Mouse (Mus musculus): ENCODE data around the gene Ipo7. TPM values are rescaled to one million over a fixed set of nuclear protein-coding genes. Genes with fewer than 3 reads are reported as not detected.

The Ipo7 gene
- polyA plus RNA-seq, 1 experiment from 2014 or later: 43.6 TPM

- Histone ChIP-seq H3K27me3 (replicated peaks) (no peaks in the 10 kb centered on the region), H3K36me3 (peaks cover 75% of the 10 kb centered on the region), H3K4me2 (no peak overlapping the region), H3K4me1 (no peaks in the 10 kb centered on the region), H3K9ac (replicated peaks) (no peak overlapping the region), H3K4me3 (replicated peaks) (no peak overlapping the region), H3K27ac (replicated peaks) (0 out of 2 replicates have a peak overlapping the region, but pooled peaks have one; percentile 25), H3K9me3 (replicated peaks) (no peaks in the 10 kb centered on the region)
- peak; percentile 41; the same call in 1 of the 2 replicates for ATAC-seq (ENCODE audit: low FRiP score)
- WGBS: 65% methylated on average over 13 of the region's 13 CpGs
Measured at GRCm38 (mm10) chr7:110083386-110084165, 65.5 kb downstream of the Ipo7 start.

DNA sequence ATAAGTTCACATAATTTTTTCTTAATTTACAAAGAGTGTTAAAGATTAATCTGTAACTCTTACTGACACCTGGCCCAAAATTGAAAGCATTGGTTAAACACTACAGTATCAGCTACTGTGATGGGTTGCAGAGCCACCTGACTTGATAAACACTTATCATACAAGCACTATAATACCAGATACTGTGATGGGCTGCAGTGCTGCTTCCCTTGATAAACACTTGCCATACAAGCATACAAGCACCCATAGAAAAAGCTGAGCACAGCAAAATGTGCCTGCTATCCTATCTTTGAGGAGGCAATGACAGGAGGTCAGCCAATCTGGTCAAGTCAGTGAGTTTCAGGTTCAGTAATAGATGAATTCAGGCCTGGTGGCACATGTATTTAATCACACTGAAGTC lies 67.1 kb downstream of the Ipo7 start:
- Histone ChIP-seq H3K27ac (replicated peaks) (no peak overlapping the region), H3K4me1 (no peaks in the 10 kb centered on the region), H3K27me3 (replicated peaks) (no peaks in the 10 kb centered on the region), H3K4me3 (replicated peaks) (no peak overlapping the region), H3K36me3 (peaks cover 73% of the 10 kb centered on the region), H3K4me2 (no peak overlapping the region), H3K9me3 (replicated peaks) (no peaks in the 10 kb centered on the region), H3K9ac (replicated peaks) (no peak overlapping the region)
- no peak for ATAC-seq (ENCODE audit: low FRiP score)

DNA sequence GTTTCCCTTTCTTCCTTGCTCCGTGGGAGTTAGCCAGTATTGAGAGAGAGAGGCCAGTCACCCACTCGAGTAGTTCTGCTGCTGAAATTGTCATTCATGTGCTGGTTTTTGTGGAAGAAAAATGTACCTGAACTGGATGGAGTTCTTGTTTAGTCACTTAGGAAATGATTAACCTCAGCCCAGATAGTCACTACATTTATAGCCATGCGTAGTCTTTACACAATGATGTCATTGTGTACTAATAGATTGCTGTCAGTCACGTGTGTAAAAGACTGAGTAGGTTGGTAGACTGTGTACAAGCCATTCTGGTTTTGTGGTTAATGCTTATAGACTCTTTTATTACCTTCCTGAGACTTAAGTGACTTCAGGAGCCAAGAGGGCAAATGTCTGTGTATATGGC lies 69.8 kb downstream of the Ipo7 start:
- no peak overlapping the region for H3K27ac ChIP-seq (replicated peaks)
- H3K4me2 ChIP-seq: no peak overlapping the region
- peaks cover 68% of the 10 kb centered on the region for H3K36me3 ChIP-seq
- H3K4me1 ChIP-seq: no peaks in the 10 kb centered on the region
- no peak overlapping the region for H3K9ac ChIP-seq (replicated peaks)
- H3K27me3 ChIP-seq (replicated peaks): no peaks in the 10 kb centered on the region
- H3K4me3 ChIP-seq (replicated peaks): no peak overlapping the region
- no peaks in the 10 kb centered on the region for H3K9me3 ChIP-seq (replicated peaks)
- 74% methylated on average over 4 of the region's 4 CpGs for WGBS
- no peak for ATAC-seq (ENCODE audit: low FRiP score)

DNA sequence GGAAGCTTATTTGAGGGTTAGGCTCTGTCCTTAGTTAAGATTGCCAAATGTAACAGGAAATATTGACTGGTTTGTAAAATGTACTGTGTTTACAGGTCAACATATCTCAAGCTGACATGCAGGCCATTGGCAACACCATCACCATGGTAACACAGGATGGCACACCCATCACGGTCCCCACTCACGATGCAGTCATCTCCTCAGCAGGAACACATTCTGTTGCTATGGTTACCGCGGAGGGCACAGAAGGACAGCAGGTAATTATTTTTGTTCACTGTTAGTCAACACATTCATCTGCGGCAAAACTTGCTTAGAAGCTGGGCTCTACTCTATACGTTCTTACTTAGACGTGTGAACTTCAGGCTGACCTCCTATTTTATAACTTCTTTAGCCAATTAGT lies 73.6 kb downstream of the Ipo7 start:
- ATAC-seq (ENCODE audit: low FRiP score): peak; percentile 57; the same call in 1 of the 2 replicates
- no peak overlapping the region for H3K9ac ChIP-seq (replicated peaks)
- WGBS: 33% methylated on average over 7 of the region's 7 CpGs
- no peaks in the 10 kb centered on the region for H3K27me3 ChIP-seq (replicated peaks)
- no peaks in the 10 kb centered on the region for H3K9me3 ChIP-seq (replicated peaks)
- H3K4me2 ChIP-seq: no peak overlapping the region
- H3K36me3 ChIP-seq: peaks cover 68% of the 10 kb centered on the region
- no peak overlapping the region for H3K27ac ChIP-seq (replicated peaks)
- no peak overlapping the region for H3K4me3 ChIP-seq (replicated peaks)
- no peaks in the 10 kb centered on the region for H3K4me1 ChIP-seq

DNA sequence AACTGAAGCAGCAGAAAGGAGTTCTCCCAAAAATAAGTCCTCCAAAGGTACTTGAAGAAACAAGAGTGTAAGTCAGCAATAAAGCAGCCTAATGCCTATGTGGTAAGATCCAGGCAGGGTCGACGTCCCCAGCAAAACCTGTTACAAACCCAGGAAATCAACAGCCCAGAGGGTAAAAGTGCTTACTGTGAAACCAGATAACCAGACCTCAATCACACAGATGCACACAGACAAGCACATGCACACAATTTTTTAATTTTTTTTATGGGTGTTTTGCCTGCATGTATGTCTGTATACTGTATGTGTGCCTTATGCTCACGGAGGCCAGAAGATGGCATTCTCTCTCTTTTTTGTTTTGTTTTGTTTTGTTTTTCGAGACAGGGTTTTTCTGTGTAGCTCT lies 78.3 kb downstream of the Ipo7 start:
- H3K4me3 ChIP-seq (replicated peaks): no peak overlapping the region
- no peaks in the 10 kb centered on the region for H3K9me3 ChIP-seq (replicated peaks)
- no peaks in the 10 kb centered on the region for H3K27me3 ChIP-seq (replicated peaks)
- ATAC-seq (ENCODE audit: low FRiP score): no peak
- WGBS: 86% methylated on average over 4 of the region's 4 CpGs
- H3K4me1 ChIP-seq: no peaks in the 10 kb centered on the region
- H3K9ac ChIP-seq (replicated peaks): no peak overlapping the region
- H3K4me2 ChIP-seq: no peak overlapping the region
- peaks cover 41% of the 10 kb centered on the region for H3K36me3 ChIP-seq
- no peak overlapping the region for H3K27ac ChIP-seq (replicated peaks)

DNA sequence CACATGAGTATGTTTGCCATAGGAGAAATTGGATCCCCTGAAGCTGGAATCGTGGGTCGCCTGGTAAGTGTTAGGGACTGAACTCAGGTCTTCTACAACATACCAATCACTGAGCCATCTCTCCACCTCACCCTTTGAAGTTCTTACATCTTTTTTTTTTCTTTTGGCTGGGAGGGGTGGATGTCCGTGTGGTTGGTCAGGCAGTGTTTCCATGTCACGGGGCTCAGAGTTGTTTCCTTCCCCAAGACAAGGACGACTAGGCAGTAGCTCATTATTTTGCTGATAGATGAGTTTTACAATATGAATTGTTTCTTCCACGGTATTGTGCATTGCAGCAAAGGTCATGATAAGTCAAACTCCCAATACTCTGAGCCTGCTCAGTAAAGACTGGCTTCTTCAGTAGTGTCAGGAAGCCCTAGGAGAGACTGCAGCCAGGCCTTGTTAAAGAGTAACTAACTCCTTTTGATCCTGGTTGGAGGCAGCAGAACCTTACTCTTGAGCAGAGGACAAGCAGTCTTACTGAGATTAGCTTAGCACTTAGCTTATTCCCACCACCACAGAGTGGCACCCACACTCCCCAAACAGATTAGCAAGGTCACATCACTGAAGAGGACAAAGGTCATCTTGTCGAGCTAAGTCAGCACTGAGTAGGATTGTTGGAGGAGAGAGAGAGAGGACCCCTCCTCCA lies 79.2 kb downstream of the Ipo7 start:
- H3K4me3 ChIP-seq (replicated peaks): no peak overlapping the region
- no peak overlapping the region for H3K4me2 ChIP-seq
- no peak overlapping the region for H3K27ac ChIP-seq (replicated peaks)
- 49% methylated on average over 7 of the region's 7 CpGs for WGBS
- no peak overlapping the region for H3K9ac ChIP-seq (replicated peaks)
- no peaks in the 10 kb centered on the region for H3K4me1 ChIP-seq
- ATAC-seq (ENCODE audit: low FRiP score): no peak
- H3K27me3 ChIP-seq (replicated peaks): no peaks in the 10 kb centered on the region
- H3K9me3 ChIP-seq (replicated peaks): no peaks in the 10 kb centered on the region
- peaks cover 34% of the 10 kb centered on the region for H3K36me3 ChIP-seq

DNA sequence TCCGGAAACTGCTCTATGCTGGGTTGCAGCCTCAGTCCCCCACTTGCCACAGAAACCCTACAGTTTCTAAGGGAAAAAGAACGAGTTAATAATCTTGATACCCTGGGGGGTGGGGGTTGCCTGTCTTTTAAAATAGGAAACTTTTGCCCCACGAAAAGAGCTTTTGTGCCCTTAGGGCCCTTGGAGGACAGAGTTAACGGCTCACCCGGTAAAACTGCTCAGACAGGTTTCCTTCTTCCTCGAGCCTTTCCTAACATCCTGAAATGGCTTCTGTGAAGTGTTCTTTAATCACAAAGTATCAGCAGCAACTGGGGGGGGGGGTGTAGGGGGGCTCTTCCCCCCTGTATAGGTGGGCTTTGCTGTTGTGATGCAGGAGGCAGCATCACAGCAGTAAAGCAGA lies 82.8 kb downstream of the Ipo7 start:
- H3K4me3 ChIP-seq (replicated peaks): no peak overlapping the region
- H3K27me3 ChIP-seq (replicated peaks): no peaks in the 10 kb centered on the region
- no peak overlapping the region for H3K4me2 ChIP-seq
- no peaks in the 10 kb centered on the region for H3K9me3 ChIP-seq (replicated peaks)
- H3K36me3 ChIP-seq: peaks cover 5% of the 10 kb centered on the region; the same call in 1 of the 2 replicates
- ATAC-seq (ENCODE audit: low FRiP score): no peak
- H3K9ac ChIP-seq (replicated peaks): no peak overlapping the region
- no peak overlapping the region for H3K27ac ChIP-seq (replicated peaks)
- WGBS: 56% methylated on average over 6 of the region's 6 CpGs
- H3K4me1 ChIP-seq: no peaks in the 10 kb centered on the region

GRCm38 (mm10) chr7:110101266-110101665 lies 83.2 kb downstream of the Ipo7 start:
- no peak for ATAC-seq (ENCODE audit: low FRiP score)
- WGBS: 81% methylated on average over 5 of the region's 5 CpGs
- H3K27me3 ChIP-seq (replicated peaks): no peaks in the 10 kb centered on the region
- H3K4me1 ChIP-seq: no peaks in the 10 kb centered on the region
- 0 out of 2 replicates have a peak, but pooled peaks cover under 1% of the 10 kb centered on the region for H3K36me3 ChIP-seq
- H3K27ac ChIP-seq (replicated peaks): no peak overlapping the region
- no peak overlapping the region for H3K4me2 ChIP-seq
- no peaks in the 10 kb centered on the region for H3K9me3 ChIP-seq (replicated peaks)
- no peak overlapping the region for H3K9ac ChIP-seq (replicated peaks)
- H3K4me3 ChIP-seq (replicated peaks): no peak overlapping the region

DNA sequence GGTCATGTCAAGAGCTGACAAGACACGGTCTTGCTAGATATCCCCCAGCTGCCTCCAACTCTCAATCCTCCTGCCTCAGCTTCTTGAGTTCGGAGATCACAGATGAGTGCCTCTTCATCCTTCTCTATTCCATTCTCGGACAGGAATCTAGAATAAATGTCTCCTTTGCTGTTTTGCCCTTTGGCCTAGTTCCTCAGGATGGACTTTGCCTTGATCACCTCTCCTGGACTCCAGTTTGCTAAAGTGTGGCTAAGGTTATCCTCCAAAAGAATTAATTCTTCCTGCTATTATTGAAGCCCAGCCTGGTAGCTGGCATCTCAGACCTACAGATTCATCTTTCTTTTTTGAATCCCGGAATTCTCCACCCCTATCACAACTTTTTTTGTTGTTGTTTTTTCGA lies 87.0 kb downstream of the Ipo7 start:
- 92% methylated on average over 5 of the region's 5 CpGs for WGBS

More for the DNA sequence above, 87.0 kb downstream of the Ipo7 start:
- H3K27me3 ChIP-seq (replicated peaks): no peaks in the 10 kb centered on the region
- no peak overlapping the region for H3K9ac ChIP-seq (replicated peaks)
- H3K27ac ChIP-seq (replicated peaks): no peak overlapping the region
- no peak overlapping the region for H3K4me2 ChIP-seq
- peaks cover 10% of the 10 kb centered on the region; the same call in 1 of the 2 replicates for H3K4me1 ChIP-seq
- no peak overlapping the region for H3K4me3 ChIP-seq (replicated peaks)
- ATAC-seq (ENCODE audit: low FRiP score): no peak
- H3K9me3 ChIP-seq (replicated peaks): no peaks in the 10 kb centered on the region
- H3K36me3 ChIP-seq: no peaks in the 10 kb centered on the region

Other genes starting within 250 kb of the Ipo7 start
- 12.7 and 14.1 TPM in 2 replicates for gene Nrip3, start 236.2 kb upstream of the Ipo7 start, polyA plus RNA-seq (2015; fragmentation: Nextera tagmentation; extraction: Ambion mirVana)
- 3.2 and 3.5 TPM in 2 replicates for gene Scube2, start 152.6 kb upstream of the Ipo7 start, polyA plus RNA-seq (2015; fragmentation: Nextera tagmentation; extraction: Ambion mirVana)
- 34.4 and 39.2 TPM in 2 replicates for gene Dennd5a, start 57.8 kb upstream of the Ipo7 start, polyA plus RNA-seq (2015; fragmentation: Nextera tagmentation; extraction: Ambion mirVana)
- gene Tmem41b, start 31.3 kb upstream of the Ipo7 start, polyA plus RNA-seq (2015; fragmentation: Nextera tagmentation; extraction: Ambion mirVana): 62.6 and 65.2 TPM in 2 replicates
- gene Zfp143, start 42.9 kb downstream of the Ipo7 start, polyA plus RNA-seq (2015; fragmentation: Nextera tagmentation; extraction: Ambion mirVana): 12.6 and 14.4 TPM in 2 replicates
- gene Wee1, start 103.8 kb downstream of the Ipo7 start, polyA plus RNA-seq (2015; fragmentation: Nextera tagmentation; extraction: Ambion mirVana): 5.4 and 8.6 TPM in 2 replicates
- 11.9 and 17.2 TPM in 2 replicates for gene Swap70, start 203.4 kb downstream of the Ipo7 start, polyA plus RNA-seq (2015; fragmentation: Nextera tagmentation; extraction: Ambion mirVana)

Measured in neural tube, embryonic 15.5 days (tissue).